Mouse (Mus musculus) erythroid progenitor cell, adult 5-6 weeks (primary cell): ENCODE results near the gene Edaradd. TPM values are rescaled to one million over a fixed set of nuclear protein-coding genes. Genes with fewer than 3 reads are reported as not detected.

Source experiments
- ATAC-seq: replicated peaks from 2 replicates; pipeline ENCODE4 v1.8.0; 2016; ENCODE audit warnings: moderate number of reproducible peaks, mild to moderate bottlenecking, moderate TSS enrichment, inconsistent platforms; ENCODE audit not compliant: poor library complexity, low FRiP score, severe bottlenecking
- total RNA-seq, 2 experiments: library from RNA; stranded (forward) in 1 of 2; stranded (reverse) in 1 of 2; fragments of 150-400 nt in 1 of 2; fragments of 186-747, 209-891 nt in 1 of 2; gene quantifications; 2 replicates each; pipeline versions ENCODE4 v1.2.3 to v1.2.4; 2015 to 2017; ENCODE audit warnings: low replicate concordance in 2 of 2

Edaradd gene
- total RNA-seq (2015; ENCODE audit: low replicate concordance) (1.3 and 1.4 TPM in 2 replicates), total RNA-seq (2017; ENCODE audit: low replicate concordance) (0.90 and 1.1 TPM in 2 replicates)

GRCm38 (mm10) chr13:12519955-12520584 is at the start of gene Edaradd:
Gene Edaradd, minus strand, starts transcription at chr13:12520438.
- no peak for ATAC-seq

- ATAC-seq, result no peak
These were observed 49.5 kb upstream of the Edaradd start for GRCm38 (mm10) chr13:12569741-12570140.

- no peak for ATAC-seq
These were observed 48.6 kb upstream of the Edaradd start for GRCm38 (mm10) chr13:12568597-12569469.

- no peak for ATAC-seq
These were observed 47.7 kb upstream of the Edaradd start for GRCm38 (mm10) chr13:12567936-12568335.

- peak; percentile 92 for ATAC-seq
These were observed 45.6 kb upstream of the Edaradd start, which contains the start of gene Ero1lb for GRCm38 (mm10) chr13:12565621-12566390. Gene Ero1lb, plus strand, starts transcription at chr13:12565874.

GRCm38 (mm10) chr13:12562256-12562655 is 42.0 kb upstream of the Edaradd start:
- no peak for ATAC-seq

GRCm38 (mm10) chr13:12561729-12562128 is 41.5 kb upstream of the Edaradd start:
- no peak for ATAC-seq

GRCm38 (mm10) chr13:12559462-12560120 is 39.4 kb upstream of the Edaradd start:
- no peak for ATAC-seq

GRCm38 (mm10) chr13:12559044-12559443 is 38.8 kb upstream of the Edaradd start:
- no peak for ATAC-seq

- no peak for ATAC-seq
These were observed 34.0 kb upstream of the Edaradd start for GRCm38 (mm10) chr13:12554211-12554610.

- no peak for ATAC-seq
These were observed 23.8 kb upstream of the Edaradd start for GRCm38 (mm10) chr13:12543880-12544568.

- no peak for ATAC-seq
These were observed 23.0 kb upstream of the Edaradd start for GRCm38 (mm10) chr13:12543246-12543645.

GRCm38 (mm10) chr13:12542006-12542981 is 22.1 kb upstream of the Edaradd start:
- ATAC-seq, result no peak

GRCm38 (mm10) chr13:12540119-12540518 is 19.9 kb upstream of the Edaradd start:
- no peak for ATAC-seq

GRCm38 (mm10) chr13:12539716-12540115 is 19.5 kb upstream of the Edaradd start:
- no peak for ATAC-seq

- no peak for ATAC-seq
These were observed 17.7 kb upstream of the Edaradd start for GRCm38 (mm10) chr13:12537971-12538370.

- no peak for ATAC-seq
These were observed 14.4 kb upstream of the Edaradd start for GRCm38 (mm10) chr13:12534628-12535027.

GRCm38 (mm10) chr13:12525678-12526077 is 5.4 kb upstream of the Edaradd start:
- ATAC-seq, result no peak
